Mouse (Mus musculus): ENCODE results near the gene Gm26566.

Gm26566 gene

GRCm38 (mm10) chr4:88721791-88722721, at the start of gene Gm26566, which contains the start of gene Klhl9:
Gene Gm26566 (plus strand): TSS chr4:88721805.
Gene Klhl9 (minus strand): TSS chr4:88722465.
- peak; percentile 73 for DNase-seq (ENCODE audit: extremely low spot score, low read depth, low spot score)

- DNase-seq (ENCODE audit: extremely low spot score, low read depth, low spot score): no peak
Measured at GRCm38 (mm10) chr4:88676824-88677223, 44.8 kb upstream of the Gm26566 start, which contains the start of gene Ifna16. Gene Ifna16 (minus strand): TSS chr4:88676924.

GRCm38 (mm10) chr4:88680362-88680761, 41.2 kb upstream of the Gm26566 start:
- DNase-seq (ENCODE audit: extremely low spot score, low read depth, low spot score): no peak

- DNase-seq (ENCODE audit: extremely low spot score, low read depth, low spot score): no peak
Measured at GRCm38 (mm10) chr4:88681353-88681752, 40.3 kb upstream of the Gm26566 start.

GRCm38 (mm10) chr4:88683812-88684211, 37.8 kb upstream of the Gm26566 start, which contains the start of gene Ifna2:
Gene Ifna2 (minus strand): TSS chr4:88683912.
- DNase-seq (ENCODE audit: extremely low spot score, low read depth, low spot score): no peak

GRCm38 (mm10) chr4:88691259-88691658, 30.3 kb upstream of the Gm26566 start, which contains the start of gene Ifnab:
Gene Ifnab (minus strand): TSS chr4:88691359.
- DNase-seq (ENCODE audit: extremely low spot score, low read depth, low spot score): no peak

- DNase-seq (ENCODE audit: extremely low spot score, low read depth, low spot score): no peak
Measured at GRCm38 (mm10) chr4:88692537-88692936, 29.1 kb upstream of the Gm26566 start.

GRCm38 (mm10) chr4:88693392-88693791, 28.2 kb upstream of the Gm26566 start:
- DNase-seq (ENCODE audit: extremely low spot score, low read depth, low spot score): no peak

GRCm38 (mm10) chr4:88696237-88696884, 25.2 kb upstream of the Gm26566 start:
- DNase-seq (ENCODE audit: extremely low spot score, low read depth, low spot score): peak; percentile 41

GRCm38 (mm10) chr4:88697108-88697507, 24.5 kb upstream of the Gm26566 start:
- no peak for DNase-seq (ENCODE audit: extremely low spot score, low read depth, low spot score)

GRCm38 (mm10) chr4:88697753-88698152, 23.9 kb upstream of the Gm26566 start:
- no peak for DNase-seq (ENCODE audit: extremely low spot score, low read depth, low spot score)

- no peak for DNase-seq (ENCODE audit: extremely low spot score, low read depth, low spot score)
Measured at GRCm38 (mm10) chr4:88698781-88699180, 22.8 kb upstream of the Gm26566 start.

- no peak for DNase-seq (ENCODE audit: extremely low spot score, low read depth, low spot score)
Measured at GRCm38 (mm10) chr4:88699301-88699700, 22.3 kb upstream of the Gm26566 start.

GRCm38 (mm10) chr4:88705924-88706323, 15.7 kb upstream of the Gm26566 start:
- DNase-seq (ENCODE audit: extremely low spot score, low read depth, low spot score): no peak

- no peak for DNase-seq (ENCODE audit: extremely low spot score, low read depth, low spot score)
Measured at GRCm38 (mm10) chr4:88707128-88707826, 14.3 kb upstream of the Gm26566 start.

- no peak for DNase-seq (ENCODE audit: extremely low spot score, low read depth, low spot score)
Measured at GRCm38 (mm10) chr4:88714281-88714680, 7.3 kb upstream of the Gm26566 start.

GRCm38 (mm10) chr4:88715059-88715458, 6.5 kb upstream of the Gm26566 start:
- no peak for DNase-seq (ENCODE audit: extremely low spot score, low read depth, low spot score)

GRCm38 (mm10) chr4:88718715-88719114, 2.9 kb upstream of the Gm26566 start:
- no peak for DNase-seq (ENCODE audit: extremely low spot score, low read depth, low spot score)

GRCm38 (mm10) chr4:88723497-88724090, 2.0 kb downstream of the Gm26566 start:
- DNase-seq (ENCODE audit: extremely low spot score, low read depth, low spot score): no peak

GRCm38 (mm10) chr4:88726727-88727126, 5.1 kb downstream of the Gm26566 start:
- no peak for DNase-seq (ENCODE audit: extremely low spot score, low read depth, low spot score)

- no peak for DNase-seq (ENCODE audit: extremely low spot score, low read depth, low spot score)
Measured at GRCm38 (mm10) chr4:88727324-88727723, 5.7 kb downstream of the Gm26566 start.
